Mouse (Mus musculus) fat pad, adult 2 months (tissue): ENCODE data around the gene Man1c1.

Source experiments
- DNase-seq: peaks from one replicate; pipeline ENCODE4 v3.0.0-alpha.2; 2011; ENCODE audit warnings: low read depth, low spot score; ENCODE audit errors: extremely low read depth

The Man1c1 gene

GRCm38 (mm10) chr4:134725735-134726345 lies 21.8 kb upstream of the Man1c1 start:
- DNase-seq: no peak

GRCm38 (mm10) chr4:134724974-134725373 lies 20.9 kb upstream of the Man1c1 start:
- DNase-seq: no peak

- DNase-seq: no peak
Observed at GRCm38 (mm10) chr4:134723251-134723650, 19.2 kb upstream of the Man1c1 start.

GRCm38 (mm10) chr4:134721076-134721475 lies 17.0 kb upstream of the Man1c1 start:
- DNase-seq: no peak

GRCm38 (mm10) chr4:134720371-134720770 lies 16.3 kb upstream of the Man1c1 start:
- DNase-seq: no peak

GRCm38 (mm10) chr4:134719489-134719888 lies 15.4 kb upstream of the Man1c1 start:
- DNase-seq: no peak

- DNase-seq: no peak
Observed at GRCm38 (mm10) chr4:134713937-134714336, 9.8 kb upstream of the Man1c1 start.

- DNase-seq: no peak
Observed at GRCm38 (mm10) chr4:134705311-134705710, 1.2 kb upstream of the Man1c1 start.

GRCm38 (mm10) chr4:134704590-134704989 lies 500 bp upstream of the Man1c1 start:
- DNase-seq: no peak

- no peak for DNase-seq
Observed at GRCm38 (mm10) chr4:134702981-134703834, 882 bp downstream of the Man1c1 start.

GRCm38 (mm10) chr4:134701934-134702333 lies 2.2 kb downstream of the Man1c1 start:
- DNase-seq: peak; percentile 28

GRCm38 (mm10) chr4:134700911-134701310 lies 3.2 kb downstream of the Man1c1 start:
- DNase-seq: no peak

- DNase-seq: no peak
Observed at GRCm38 (mm10) chr4:134693202-134693940, 10.7 kb downstream of the Man1c1 start.

- DNase-seq: no peak
Observed at GRCm38 (mm10) chr4:134692388-134692787, 11.7 kb downstream of the Man1c1 start.

GRCm38 (mm10) chr4:134686022-134686661 lies 17.9 kb downstream of the Man1c1 start:
- DNase-seq: no peak

GRCm38 (mm10) chr4:134684637-134685338 lies 19.3 kb downstream of the Man1c1 start:
- no peak for DNase-seq

- no peak for DNase-seq
Observed at GRCm38 (mm10) chr4:134683892-134684291, 20.2 kb downstream of the Man1c1 start.

GRCm38 (mm10) chr4:134683008-134683407 lies 21.1 kb downstream of the Man1c1 start:
- DNase-seq: no peak

- DNase-seq: no peak
Observed at GRCm38 (mm10) chr4:134682423-134682822, 21.7 kb downstream of the Man1c1 start.

- no peak for DNase-seq
Observed at GRCm38 (mm10) chr4:134681819-134682218, 22.3 kb downstream of the Man1c1 start.
